Mouse (Mus musculus) heart, embryonic 14.5 days (tissue): ENCODE measurements around the gene Cyth1. TPM values are rescaled to one million over a fixed set of nuclear protein-coding genes. Genes with fewer than 3 reads are reported as not detected.

Experiments
- ATAC-seq: fragments of 200-750 bp; cut with Nextera tagmentation; 2 replicates; pipeline ENCODE4 v1.8.0; 2017; ENCODE audit warnings: low read depth, moderate TSS enrichment; ENCODE audit not compliant: insufficient number of reproducible peaks, insufficient read depth, low FRiP score
- H3K27ac ChIP-seq, 2 experiments: fragments of 200-500 bp in 1 of 2; fragments of 300-500 bp in 1 of 2; sonication (generic) in 1 of 2; replicated peaks in 1 of 2; 2 replicates each; pipeline ENCODE4 v1.5.1; 2012 to 2014; ENCODE audit warnings: low read depth in 2 of 2, low read length in 2 of 2, control low read depth in 1 of 2, mild to moderate bottlenecking in 1 of 2, mixed read lengths in 1 of 2; ENCODE audit not compliant: control insufficient read depth in 1 of 2, insufficient read depth in 1 of 2
- H3K27me3 ChIP-seq: fragments of 300-500 bp; sonication (generic); 2 replicates; pipeline ENCODE4 v1.6.1; 2014; ENCODE audit warnings: mild to moderate bottlenecking, low read length, control low read depth; ENCODE audit not compliant: control insufficient read depth, insufficient read depth
- H3K36me3 ChIP-seq: fragments of 300-500 bp; sonication (generic); 2 replicates; pipeline ENCODE4 v1.6.1; 2014; ENCODE audit warnings: mild to moderate bottlenecking, control low read depth, low read length, mixed read lengths; ENCODE audit not compliant: control insufficient read depth, insufficient read depth
- H3K4me1 ChIP-seq, 2 experiments: fragments of 200-500 bp in 1 of 2; fragments of 300-500 bp in 1 of 2; sonication (generic) in 1 of 2; 2 replicates each; pipeline ENCODE4 v1.6.1; 2012 to 2014; ENCODE audit warnings: low read length in 2 of 2, control low read depth in 1 of 2, mixed read lengths in 1 of 2; ENCODE audit not compliant: control insufficient read depth in 2 of 2, insufficient read depth in 2 of 2
- H3K4me2 ChIP-seq: fragments of 300-500 bp; sonication (generic); 2 replicates; pipeline ENCODE4 v1.6.1; 2014; ENCODE audit warnings: mild to moderate bottlenecking, low read length
- H3K4me3 ChIP-seq, 2 experiments: fragments of 200-500 bp in 1 of 2; fragments of 300-500 bp in 1 of 2; sonication (generic) in 1 of 2; 2 replicates each; pipeline ENCODE4 v1.5.1; 2012 to 2014; ENCODE audit warnings: low read length in 2 of 2, mild to moderate bottlenecking in 2 of 2, control low read depth in 1 of 2, low read depth in 1 of 2, moderate library complexity in 1 of 2; ENCODE audit not compliant: control insufficient read depth in 1 of 2, insufficient read depth in 1 of 2
- H3K9ac ChIP-seq: fragments of 300-500 bp; sonication (generic); 2 replicates; pipeline ENCODE4 v1.6.1; 2014; ENCODE audit warnings: mild to moderate bottlenecking, low read length
- H3K9me3 ChIP-seq: fragments of 300-500 bp; sonication (generic); 2 replicates; pipeline ENCODE4 v1.6.1; 2016; ENCODE audit warnings: low read length, control low read depth; ENCODE audit not compliant: control insufficient read depth
- WGBS: fragments of 180-500 bp; shearing (Covaris S2); extraction: QIAGEN DNeasy Blood & Tissue Kit; methylation state at CpG from one replicate; pipeline ENCODE4 v1.1.7; 2014; 5-methylcytosine and 5-hydroxymethylcytosine counted together
- polyA plus RNA-seq: library from polyadenylated mRNA; unstranded; fragments of >200 nt; fragmentation: Nextera tagmentation; extraction: Ambion mirVana; gene quantifications from 2 replicates; pipeline ENCODE4 v1.2.1, GENCODE M21; 2014

Cyth1 gene
- polyA plus RNA-seq, 1 experiment from 2014 or later, result 15.9 TPM

GRCm38 (mm10) chr11:118193390-118194147 lies 54.8 kb downstream of the Cyth1 start:
- no peaks in the 10 kb centered on the region for H3K9me3 ChIP-seq
- H3K27ac ChIP-seq, result peak overlapping the region; percentile 47 to 74
- H3K4me3 ChIP-seq, result no peak overlapping the region
- peak; percentile 60 for ATAC-seq
- WGBS, result 33% methylated on average over 14 of the region's 14 CpGs
- H3K9ac ChIP-seq, result 0 out of 2 replicates have a peak overlapping the region, but pooled peaks have one; percentile 18
- peaks cover 38% of the 10 kb centered on the region for H3K36me3 ChIP-seq
- no peaks in the 10 kb centered on the region for H3K27me3 ChIP-seq
- peak overlapping the region; percentile 39 for H3K4me2 ChIP-seq
- H3K4me1 ChIP-seq, result peaks cover 48 to 56% of the 10 kb centered on the region in 2 experiments

GRCm38 (mm10) chr11:118192973-118193372 lies 55.4 kb downstream of the Cyth1 start:
- Histone ChIP-seq H3K36me3 (peaks cover 44% of the 10 kb centered on the region), H3K4me3 (no peak overlapping the region), H3K27ac (peak overlapping the region; percentile 47 to 74), H3K9me3 (no peaks in the 10 kb centered on the region), H3K27me3 (no peaks in the 10 kb centered on the region), H3K9ac (no peak overlapping the region), H3K4me2 (peak overlapping the region; percentile 39; the same call in 1 of the 2 replicates), H3K4me1 (peaks cover 43 to 50% of the 10 kb centered on the region in 2 experiments)
- ATAC-seq, result no peak
- 76% methylated on average over 5 of the region's 5 CpGs for WGBS

- Histone ChIP-seq H3K4me3 (no peak overlapping the region), H3K9ac (no peak overlapping the region), H3K9me3 (no peaks in the 10 kb centered on the region), H3K36me3 (peaks cover 87% of the 10 kb centered on the region), H3K4me2 (no peak overlapping the region), H3K4me1 (peaks cover 11 to 30% of the 10 kb centered on the region in 2 experiments), H3K27ac (no peak overlapping the region), H3K27me3 (no peaks in the 10 kb centered on the region)
- WGBS, result 91% methylated on average over 9 of the region's 9 CpGs
- ATAC-seq, result no peak
Measured at GRCm38 (mm10) chr11:118182768-118183167, 65.6 kb downstream of the Cyth1 start.

- no peaks in the 10 kb centered on the region for H3K9me3 ChIP-seq
- H3K27ac ChIP-seq, result 0 out of 4 replicates have a peak overlapping the region, but pooled peaks of 1 of the 2 experiments have one; percentile 43
- H3K9ac ChIP-seq, result 0 out of 2 replicates have a peak overlapping the region, but pooled peaks have one; percentile 27
- no peak for ATAC-seq
- H3K27me3 ChIP-seq, result no peaks in the 10 kb centered on the region
- H3K4me3 ChIP-seq, result no peak overlapping the region
- 72% methylated on average over 4 of the region's 4 CpGs for WGBS
- no peak overlapping the region for H3K4me2 ChIP-seq
- H3K4me1 ChIP-seq, result peaks cover 11 to 30% of the 10 kb centered on the region in 2 experiments
- H3K36me3 ChIP-seq, result peaks cover 87% of the 10 kb centered on the region
Measured at GRCm38 (mm10) chr11:118182353-118182752, 66.0 kb downstream of the Cyth1 start.

- no peaks in the 10 kb centered on the region for H3K27me3 ChIP-seq
Measured at GRCm38 (mm10) chr11:118180199-118180598, 68.2 kb downstream of the Cyth1 start.

GRCm38 (mm10) chr11:118178236-118178635 lies 70.2 kb downstream of the Cyth1 start:
- Histone ChIP-seq H3K27me3 (no peaks in the 10 kb centered on the region), H3K4me3 (no peak overlapping the region), H3K9me3 (no peaks in the 10 kb centered on the region), H3K9ac (no peak overlapping the region), H3K4me1 (peaks cover 22 to 57% of the 10 kb centered on the region in 2 experiments), H3K36me3 (peaks cover 65% of the 10 kb centered on the region), H3K4me2 (no peak overlapping the region), H3K27ac (no peak overlapping the region)
- no peak for ATAC-seq
- 90% methylated on average over 5 of the region's 5 CpGs for WGBS

More at GRCm38 (mm10) chr11:118180199-118180598, 68.2 kb downstream of the Cyth1 start:
- Histone ChIP-seq H3K4me2 (no peak overlapping the region), H3K9ac (no peak overlapping the region), H3K36me3 (peaks cover 81% of the 10 kb centered on the region), H3K9me3 (no peaks in the 10 kb centered on the region), H3K4me1 (peaks cover 15 to 41% of the 10 kb centered on the region in 2 experiments), H3K4me3 (no peak overlapping the region), H3K27ac (no peak overlapping the region)
- 79% methylated on average over 7 of the region's 7 CpGs for WGBS
- ATAC-seq, result no peak

GRCm38 (mm10) chr11:118174752-118175151 lies 73.6 kb downstream of the Cyth1 start:
- Histone ChIP-seq H3K27ac (peak overlapping the region; percentile 63 to 89), H3K4me1 (peaks cover 14 to 47% of the 10 kb centered on the region in 2 experiments), H3K9ac (0 out of 2 replicates have a peak overlapping the region, but pooled peaks have one; percentile 28), H3K9me3 (no peaks in the 10 kb centered on the region), H3K27me3 (no peaks in the 10 kb centered on the region), H3K4me2 (0 out of 2 replicates have a peak overlapping the region, but pooled peaks have one; percentile 8), H3K4me3 (no peak overlapping the region), H3K36me3 (peaks cover 61% of the 10 kb centered on the region)
- peak; percentile 66 for ATAC-seq
- 28% methylated on average over 7 of the region's 7 CpGs for WGBS
